Mouse (Mus musculus): ENCODE measurements around the gene Gm45717.

DNA sequence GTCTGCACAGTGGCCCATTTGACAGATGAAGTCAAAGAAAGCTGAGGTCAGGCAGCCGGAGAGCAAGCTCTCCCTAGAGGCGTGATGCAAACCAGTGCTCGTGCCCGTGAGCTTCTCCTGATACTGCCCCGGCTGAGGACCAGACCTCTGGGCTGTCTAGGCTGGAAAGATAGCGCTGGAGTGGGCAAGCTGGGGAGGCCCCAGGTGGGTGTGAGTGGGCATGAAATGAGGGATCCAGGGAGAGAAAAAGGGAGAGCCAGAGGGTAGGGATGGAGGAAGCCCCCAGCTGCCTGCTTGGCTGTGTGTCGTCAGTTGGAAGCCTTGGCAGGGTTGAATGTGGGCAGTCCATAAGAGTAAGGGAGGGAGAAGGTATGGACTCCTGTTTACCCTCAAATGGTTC is 11.5 kb downstream of the Gm45717 start:
- TF ChIP-seq CTCF (IDR thresholded peaks at IDR 0.05; ENCODE audit: control insufficient read depth, insufficient read depth, insufficient read length): no peak
- no peak for TF ChIP-seq MAX (IDR thresholded peaks at IDR 0.05)
- no peak for TF ChIP-seq MYOD1 (IDR thresholded peaks at IDR 0.05; ENCODE audit: control insufficient read depth, insufficient read length, low read depth)
- no peak for TF ChIP-seq USF1 (IDR thresholded peaks at IDR 0.05; ENCODE audit: low read depth)

All from C2C12 (cell line).